Mouse (Mus musculus): ENCODE results near the gene Lmo4. TPM values are rescaled to one million over a fixed set of nuclear protein-coding genes. Genes with fewer than 3 reads are reported as not detected.

The Lmo4 gene
- polyA plus RNA-seq, 1 experiment from 2014 or later = 96.5 TPM

- no peak overlapping the region for H3K9ac ChIP-seq (replicated peaks)
- H3K4me3 ChIP-seq (replicated peaks) = no peak overlapping the region
- H3K27me3 ChIP-seq (replicated peaks) = no peaks in the 10 kb centered on the region
- H3K36me3 ChIP-seq = no peaks in the 10 kb centered on the region
- no peaks in the 10 kb centered on the region for H3K9me3 ChIP-seq (replicated peaks)
- 76% methylated on average over 7 of the region's 7 CpGs for WGBS
- H3K4me1 ChIP-seq = no peaks in the 10 kb centered on the region
- no peak overlapping the region for H3K27ac ChIP-seq (replicated peaks)
- H3K4me2 ChIP-seq = no peak overlapping the region
- ATAC-seq (ENCODE audit: low FRiP score) = no peak
Observed at GRCm38 (mm10) chr3:144229312-144229711, 24.3 kb upstream of the Lmo4 start.

- WGBS = 65% methylated on average over 9 of the region's 9 CpGs
- ATAC-seq (ENCODE audit: low FRiP score) = no peak
- H3K4me3 ChIP-seq (replicated peaks) = no peak overlapping the region
Observed at GRCm38 (mm10) chr3:144225456-144226240, 20.6 kb upstream of the Lmo4 start.

GRCm38 (mm10) chr3:144224594-144224993, 19.6 kb upstream of the Lmo4 start:
- Histone ChIP-seq H3K4me3 (replicated peaks) (no peak overlapping the region), H3K4me2 (no peak overlapping the region), H3K9ac (replicated peaks) (no peak overlapping the region), H3K27me3 (replicated peaks) (no peaks in the 10 kb centered on the region), H3K27ac (replicated peaks) (no peak overlapping the region), H3K4me1 (0 out of 2 replicates have a peak, but pooled peaks cover 3% of the 10 kb centered on the region), H3K36me3 (no peaks in the 10 kb centered on the region), H3K9me3 (replicated peaks) (no peaks in the 10 kb centered on the region)
- WGBS = 53% methylated on average over 7 of the region's 7 CpGs
- ATAC-seq (ENCODE audit: low FRiP score) = no peak

More at GRCm38 (mm10) chr3:144225456-144226240, 20.6 kb upstream of the Lmo4 start:
- Histone ChIP-seq H3K27ac (replicated peaks) (no peak overlapping the region), H3K36me3 (no peaks in the 10 kb centered on the region), H3K4me1 (0 out of 2 replicates have a peak, but pooled peaks cover 3% of the 10 kb centered on the region), H3K9ac (replicated peaks) (no peak overlapping the region), H3K9me3 (replicated peaks) (no peaks in the 10 kb centered on the region), H3K4me2 (no peak overlapping the region), H3K27me3 (replicated peaks) (no peaks in the 10 kb centered on the region)

- Histone ChIP-seq H3K4me1 (0 out of 2 replicates have a peak, but pooled peaks cover 3% of the 10 kb centered on the region), H3K4me2 (no peak overlapping the region), H3K27ac (replicated peaks) (no peak overlapping the region), H3K36me3 (no peaks in the 10 kb centered on the region), H3K9ac (replicated peaks) (no peak overlapping the region), H3K4me3 (replicated peaks) (no peak overlapping the region), H3K27me3 (replicated peaks) (no peaks in the 10 kb centered on the region), H3K9me3 (replicated peaks) (no peaks in the 10 kb centered on the region)
- WGBS = 61% methylated on average over 20 of the region's 20 CpGs
- no peak for ATAC-seq (ENCODE audit: low FRiP score)
Observed at GRCm38 (mm10) chr3:144223377-144224105, 18.5 kb upstream of the Lmo4 start.

GRCm38 (mm10) chr3:144222381-144222780, 17.4 kb upstream of the Lmo4 start:
- Histone ChIP-seq H3K27ac (replicated peaks) (no peak overlapping the region), H3K9me3 (replicated peaks) (no peaks in the 10 kb centered on the region), H3K4me3 (replicated peaks) (no peak overlapping the region), H3K4me2 (no peak overlapping the region), H3K9ac (replicated peaks) (no peak overlapping the region), H3K4me1 (0 out of 2 replicates have a peak, but pooled peaks cover 3% of the 10 kb centered on the region), H3K27me3 (replicated peaks) (no peaks in the 10 kb centered on the region), H3K36me3 (no peaks in the 10 kb centered on the region)
- 86% methylated on average over 9 of the region's 9 CpGs for WGBS
- no peak for ATAC-seq (ENCODE audit: low FRiP score)

GRCm38 (mm10) chr3:144207498-144207897, 2.5 kb upstream of the Lmo4 start:
- H3K4me2 ChIP-seq = no peak overlapping the region
- H3K9ac ChIP-seq (replicated peaks) = no peak overlapping the region
- no peaks in the 10 kb centered on the region for H3K36me3 ChIP-seq
- H3K9me3 ChIP-seq (replicated peaks) = no peaks in the 10 kb centered on the region
- H3K4me1 ChIP-seq = peaks cover 10% of the 10 kb centered on the region
- ATAC-seq (ENCODE audit: low FRiP score) = no peak
- peaks cover 4% of the 10 kb centered on the region; the same call in 1 of the 2 replicates for H3K27me3 ChIP-seq (replicated peaks)
- H3K27ac ChIP-seq (replicated peaks) = no peak overlapping the region
- 53% methylated on average over 5 of the region's 5 CpGs for WGBS
- H3K4me3 ChIP-seq (replicated peaks) = no peak overlapping the region

- no peak overlapping the region for H3K4me3 ChIP-seq (replicated peaks)
- peaks cover 4% of the 10 kb centered on the region; the same call in 1 of the 2 replicates for H3K27me3 ChIP-seq (replicated peaks)
- H3K27ac ChIP-seq (replicated peaks) = no peak overlapping the region
- H3K36me3 ChIP-seq = no peaks in the 10 kb centered on the region
- no peak for ATAC-seq (ENCODE audit: low FRiP score)
- no peak overlapping the region for H3K9ac ChIP-seq (replicated peaks)
- peaks cover 14% of the 10 kb centered on the region for H3K4me1 ChIP-seq
- no peaks in the 10 kb centered on the region for H3K9me3 ChIP-seq (replicated peaks)
- 94% methylated on average over 1 of the region's 1 CpGs for WGBS
- no peak overlapping the region for H3K4me2 ChIP-seq
Observed at GRCm38 (mm10) chr3:144206942-144207341, 1.9 kb upstream of the Lmo4 start.

GRCm38 (mm10) chr3:144206261-144206660, 1.2 kb upstream of the Lmo4 start:
- Histone ChIP-seq H3K9ac (replicated peaks) (peak overlapping the region; percentile 94; the same call in 1 of the 2 replicates), H3K4me2 (peak overlapping the region; percentile 70), H3K27ac (replicated peaks) (peak overlapping the region; percentile 97), H3K27me3 (replicated peaks) (peaks cover 4% of the 10 kb centered on the region; the same call in 1 of the 2 replicates), H3K4me1 (peaks cover 20% of the 10 kb centered on the region), H3K9me3 (replicated peaks) (no peaks in the 10 kb centered on the region), H3K4me3 (replicated peaks) (peak overlapping the region; percentile 81), H3K36me3 (no peaks in the 10 kb centered on the region)
- 26% methylated on average over 3 of the region's 3 CpGs for WGBS
- no peak for ATAC-seq (ENCODE audit: low FRiP score)

GRCm38 (mm10) chr3:144205351-144206153, 532 bp upstream of the Lmo4 start:
- under 1% methylated on average over 60 of the region's 69 CpGs for WGBS
- Histone ChIP-seq H3K4me3 (replicated peaks) (peak overlapping the region; percentile 81), H3K9ac (replicated peaks) (peak overlapping the region; percentile 94), H3K36me3 (no peaks in the 10 kb centered on the region), H3K4me2 (peak overlapping the region; percentile 70), H3K9me3 (replicated peaks) (no peaks in the 10 kb centered on the region), H3K27ac (replicated peaks) (peak overlapping the region; percentile 97), H3K4me1 (peaks cover 25% of the 10 kb centered on the region), H3K27me3 (replicated peaks) (peaks cover 4% of the 10 kb centered on the region; the same call in 1 of the 2 replicates)
- ATAC-seq (ENCODE audit: low FRiP score) = peak; percentile 93

- no peak for ATAC-seq (ENCODE audit: low FRiP score)
- peak overlapping the region; percentile 94 for H3K9ac ChIP-seq (replicated peaks)
- WGBS = under 1% methylated on average over 5 of the region's 5 CpGs
- no peaks in the 10 kb centered on the region for H3K9me3 ChIP-seq (replicated peaks)
- no peaks in the 10 kb centered on the region for H3K36me3 ChIP-seq
- peaks cover 4% of the 10 kb centered on the region; the same call in 1 of the 2 replicates for H3K27me3 ChIP-seq (replicated peaks)
- H3K4me1 ChIP-seq = peaks cover 38% of the 10 kb centered on the region
- peak overlapping the region; percentile 70 for H3K4me2 ChIP-seq
- peak overlapping the region; percentile 97 for H3K27ac ChIP-seq (replicated peaks)
- H3K4me3 ChIP-seq (replicated peaks) = peak overlapping the region; percentile 81
Observed at GRCm38 (mm10) chr3:144203988-144204412, 1.0 kb downstream of the Lmo4 start.

Measured in neural tube, embryonic 15.5 days (tissue).